Mouse (Mus musculus) heart, adult 2 months (tissue): ENCODE data around the gene Rab3d.

ENCODE experiments used
- CTCF ChIP-seq: fragments of 200-600 bp; IDR thresholded peaks from 2 replicates; pipeline ENCODE4 v1.8.1; 2022; ENCODE audit warnings: antibody characterized with exemption, mild to moderate bottlenecking, moderate library complexity
- EP300 ChIP-seq: fragments of 200-500 bp; IDR thresholded peaks from 2 replicates; pipeline ENCODE4 v1.6.1; 2011; ENCODE audit warnings: low read depth, low read length, control low read depth; ENCODE audit not compliant: insufficient read depth

DNA sequence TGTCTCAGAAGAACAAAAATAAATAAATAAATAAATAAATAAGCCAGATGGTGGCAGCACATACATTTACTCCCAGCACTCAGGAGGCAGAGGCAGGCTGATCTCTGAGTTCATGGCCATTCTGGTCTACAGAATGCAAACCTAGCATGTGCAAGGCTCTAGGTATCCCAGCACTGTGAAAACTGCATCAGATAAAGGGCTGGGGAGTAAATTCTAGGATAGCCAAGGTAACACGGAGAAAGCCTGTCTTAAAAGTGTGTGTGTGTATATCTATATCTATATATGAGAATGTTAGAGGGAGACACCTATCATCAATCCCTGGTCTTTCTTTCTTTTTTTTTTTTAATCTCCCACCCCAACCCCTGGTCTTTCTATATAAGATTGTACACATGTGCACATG is 7.5 kb upstream of the Rab3d start:
- TF ChIP-seq CTCF: no peak
- TF ChIP-seq EP300: no peak
